Mouse (Mus musculus) MEL (cell line): ENCODE measurements around the gene Haus2. TPM values are rescaled to one million over a fixed set of nuclear protein-coding genes. Genes with fewer than 3 reads are reported as not detected.
A peak's percentile ranks its signal among the peaks of the same experiment; 100 is the strongest.

Experiments
- DNase-seq: peaks from one replicate; pipeline ENCODE4 v3.0.0; 2011; ENCODE audit warnings: low read depth, low spot score
- H3K27ac ChIP-seq: 2 replicates; pipeline ENCODE4 v1.5.1; 2012; ENCODE audit warnings: low read depth, mild to moderate bottlenecking, control low read depth, low read length, moderate library complexity; ENCODE audit not compliant: control insufficient read depth
- H3K27me3 ChIP-seq, 2 experiments: fragments of 150-350 bp in 1 of 2; sonication (generic) in 1 of 2; 2 replicates each; pipeline ENCODE4 v1.6.1; 2012; ENCODE audit warnings: low read length in 2 of 2, mild to moderate bottlenecking in 2 of 2, improper control_type of control experiment in 1 of 2, moderate library complexity in 1 of 2; ENCODE audit not compliant: insufficient read depth in 2 of 2, control insufficient read depth in 1 of 2
- H3K36me3 ChIP-seq, 2 experiments: 2 replicates each; pipeline ENCODE4 v1.6.1; 2012 to 2014; ENCODE audit warnings: low read length in 2 of 2, improper control_type of control experiment in 1 of 2, inconsistent platforms in 1 of 2, mild to moderate bottlenecking in 1 of 2; ENCODE audit not compliant: insufficient read depth in 2 of 2, control insufficient read depth in 1 of 2
- H3K4me1 ChIP-seq, 2 experiments: fragments of 150-350 bp in 1 of 2; sonication (generic) in 1 of 2; 2 replicates each; pipeline ENCODE4 v1.6.1; 2012; ENCODE audit warnings: low read length in 2 of 2, improper control_type of control experiment in 1 of 2, mild to moderate bottlenecking in 1 of 2; ENCODE audit not compliant: insufficient read depth in 2 of 2, control insufficient read depth in 1 of 2
- H3K4me3 ChIP-seq, 2 experiments: fragments of 150-350 bp in 1 of 2; sonication (generic) in 1 of 2; 2 replicates each; pipeline ENCODE4 v1.5.1; 2012; ENCODE audit warnings: low read depth in 2 of 2, low read length in 2 of 2, mild to moderate bottlenecking in 2 of 2, moderate library complexity in 2 of 2, control low read depth in 1 of 2, improper control_type of control experiment in 1 of 2; ENCODE audit not compliant: control insufficient read depth in 1 of 2, insufficient read depth in 1 of 2
- H3K79me2 ChIP-seq: 2 replicates; pipeline ENCODE4 v1.6.1; 2012; ENCODE audit warnings: mild to moderate bottlenecking, low read length, moderate library complexity; ENCODE audit not compliant: control insufficient read depth, poor library complexity, insufficient read depth
- H3K9ac ChIP-seq: 2 replicates; pipeline ENCODE4 v1.6.1; 2012; ENCODE audit warnings: low read depth, mild to moderate bottlenecking, control low read depth, low read length, moderate library complexity; ENCODE audit not compliant: control insufficient read depth, poor library complexity, severe bottlenecking
- H3K9me3 ChIP-seq: fragments of 150-350 bp; sonication (generic); replicated peaks from 2 replicates; pipeline ENCODE4 v1.6.1; 2012; ENCODE audit warnings: mild to moderate bottlenecking, low read length, improper control_type of control experiment, moderate library complexity; ENCODE audit not compliant: insufficient read depth
- BHLHE40 ChIP-seq: IDR thresholded peaks from 2 replicates; pipeline ENCODE4 v1.6.1; 2012; ENCODE audit warnings: low read depth, mild to moderate bottlenecking, inconsistent platforms, low read length, improper control_type of control experiment, borderline replicate concordance
- CHD1 ChIP-seq: IDR thresholded peaks from 2 replicates; pipeline ENCODE4 v1.6.1; 2012; ENCODE audit warnings: low read depth, mild to moderate bottlenecking, inconsistent platforms, low read length, improper control_type of control experiment
- CHD2 ChIP-seq: IDR thresholded peaks from 2 replicates; pipeline ENCODE4 v1.6.1; 2011; ENCODE audit warnings: low read length, improper control_type of control experiment
- E2F4 ChIP-seq: IDR thresholded peaks from 2 replicates; pipeline ENCODE4 v1.6.1; 2011; ENCODE audit warnings: low read depth, low read length, improper control_type of control experiment, borderline replicate concordance
- ELF1 ChIP-seq: IDR thresholded peaks from 2 replicates; pipeline ENCODE4 v1.6.1; 2014; ENCODE audit warnings: low read depth, mild to moderate bottlenecking, inconsistent platforms, low read length, improper control_type of control experiment, moderate library complexity
- EP300 ChIP-seq, 2 experiments: IDR thresholded peaks; 2 replicates each; pipeline ENCODE4 v1.6.1; 2011; ENCODE audit warnings: improper control_type of control experiment in 2 of 2, low read length in 2 of 2, low read depth in 1 of 2, mild to moderate bottlenecking in 1 of 2
- ETS1 ChIP-seq: IDR thresholded peaks from 2 replicates; pipeline ENCODE4 v1.6.1; 2012; ENCODE audit warnings: low read depth, mild to moderate bottlenecking, inconsistent platforms, low read length, improper control_type of control experiment, moderate library complexity
- GABPA ChIP-seq: IDR thresholded peaks from 2 replicates; pipeline ENCODE4 v1.6.1; 2012; ENCODE audit warnings: low read depth, mild to moderate bottlenecking, inconsistent platforms, low read length, improper control_type of control experiment, moderate library complexity
- GATA1 ChIP-seq: IDR thresholded peaks from 2 replicates; pipeline ENCODE4 v1.6.1; 2011; ENCODE audit warnings: low read depth, low read length, improper control_type of control experiment
- HCFC1 ChIP-seq: IDR thresholded peaks from 2 replicates; pipeline ENCODE4 v1.6.1; 2012; ENCODE audit warnings: low read depth, mild to moderate bottlenecking, inconsistent platforms, low read length, improper control_type of control experiment, moderate library complexity
- JUND ChIP-seq: IDR thresholded peaks from 2 replicates; pipeline ENCODE4 v1.6.1; 2011; ENCODE audit warnings: low read depth, mild to moderate bottlenecking, improper control_type of control experiment, low read length
- KAT2A ChIP-seq: conservative IDR thresholded peaks from 2 replicates; pipeline ENCODE4 v1.6.1; 2012; ENCODE audit warnings: low read depth, low read length, improper control_type of control experiment, inconsistent platforms
- MAFK ChIP-seq: IDR thresholded peaks from 2 replicates; pipeline ENCODE4 v1.6.1; 2011; ENCODE audit warnings: low read depth, mild to moderate bottlenecking, low read length, improper control_type of control experiment, borderline replicate concordance
- MAX ChIP-seq: IDR thresholded peaks from 2 replicates; pipeline ENCODE4 v1.6.1; 2011; ENCODE audit warnings: low read length, improper control_type of control experiment
- MAZ ChIP-seq: IDR thresholded peaks from 2 replicates; pipeline ENCODE4 v1.6.1; 2012; ENCODE audit warnings: low read depth, mild to moderate bottlenecking, inconsistent platforms, low read length, improper control_type of control experiment
- MEF2A ChIP-seq: IDR thresholded peaks from 2 replicates; pipeline ENCODE4 v1.6.1; 2014; ENCODE audit warnings: low read depth, mild to moderate bottlenecking, inconsistent platforms, low read length, improper control_type of control experiment; ENCODE audit not compliant: poor library complexity, insufficient replicate concordance, severe bottlenecking; ENCODE audit errors: extremely low read depth
- MXI1 ChIP-seq: IDR thresholded peaks from 2 replicates; pipeline ENCODE4 v1.6.1; 2011; ENCODE audit warnings: mild to moderate bottlenecking, low read depth, low read length, improper control_type of control experiment
- MYB ChIP-seq: IDR thresholded peaks from 2 replicates; pipeline ENCODE4 v1.6.1; 2011; ENCODE audit warnings: mild to moderate bottlenecking, low read depth, low read length, improper control_type of control experiment
- MYC ChIP-seq: IDR thresholded peaks from 2 replicates; pipeline ENCODE4 v1.6.1; 2011; ENCODE audit warnings: low read depth, mild to moderate bottlenecking, low read length, improper control_type of control experiment, moderate library complexity
- NELFE ChIP-seq: IDR thresholded peaks from 2 replicates; pipeline ENCODE4 v1.6.1; 2011; ENCODE audit warnings: low read depth, low read length, improper control_type of control experiment
- NRF1 ChIP-seq: IDR thresholded peaks from 2 replicates; pipeline ENCODE4 v1.6.1; 2014; ENCODE audit warnings: low read depth, mild to moderate bottlenecking, inconsistent platforms, low read length, improper control_type of control experiment, moderate library complexity; ENCODE audit not compliant: poor library complexity, insufficient read depth, severe bottlenecking
- POLR2A ChIP-seq, 2 experiments: IDR thresholded peaks; 2 replicates each; pipeline ENCODE4 v1.6.1; 2011 to 2012; ENCODE audit warnings: low read length in 2 of 2, mild to moderate bottlenecking in 2 of 2, control low read depth in 1 of 2, improper control_type of control experiment in 1 of 2, low read depth in 1 of 2, moderate library complexity in 1 of 2; ENCODE audit not compliant: control insufficient read depth in 1 of 2, insufficient read depth in 1 of 2, poor library complexity in 1 of 2
- POLR2AphosphoS2 ChIP-seq: IDR thresholded peaks from 2 replicates; pipeline ENCODE4 v1.6.1; 2011; ENCODE audit warnings: low read length, improper control_type of control experiment
- POLR2AphosphoS5 ChIP-seq: IDR thresholded peaks from 2 replicates; pipeline ENCODE4 v1.6.1; 2012; ENCODE audit warnings: low read depth, borderline replicate concordance, mild to moderate bottlenecking, inconsistent platforms, low read length, moderate library complexity, mixed read lengths
- RCOR1 ChIP-seq: IDR thresholded peaks from 2 replicates; pipeline ENCODE4 v1.6.1; 2012; ENCODE audit warnings: low read depth, mild to moderate bottlenecking, inconsistent platforms, low read length, improper control_type of control experiment
- SIN3A ChIP-seq: IDR thresholded peaks from 2 replicates; pipeline ENCODE4 v1.6.1; 2012; ENCODE audit warnings: low read length, improper control_type of control experiment, inconsistent platforms
- SMC3 ChIP-seq: IDR thresholded peaks from 2 replicates; pipeline ENCODE4 v1.6.1; 2011; ENCODE audit warnings: low read depth, low read length, improper control_type of control experiment
- TAL1 ChIP-seq: IDR thresholded peaks from 2 replicates; pipeline ENCODE4 v1.6.1; 2012; ENCODE audit warnings: mild to moderate bottlenecking, inconsistent platforms, low read length, moderate library complexity, mixed read lengths
- TCF12 ChIP-seq: IDR thresholded peaks from 2 replicates; pipeline ENCODE4 v1.6.1; 2014; ENCODE audit warnings: low read depth, mild to moderate bottlenecking, inconsistent platforms, low read length, improper control_type of control experiment, moderate library complexity
- UBTF ChIP-seq: IDR thresholded peaks from 2 replicates; pipeline ENCODE4 v1.6.1; 2012; ENCODE audit warnings: low read depth, mild to moderate bottlenecking, inconsistent platforms, low read length, improper control_type of control experiment, moderate library complexity, borderline replicate concordance; ENCODE audit not compliant: insufficient read depth
- USF1 ChIP-seq: IDR thresholded peaks from 2 replicates; pipeline ENCODE4 v1.6.1; 2014; ENCODE audit warnings: low read depth, mild to moderate bottlenecking, inconsistent platforms, low read length, improper control_type of control experiment, moderate library complexity
- USF2 ChIP-seq, 2 experiments: IDR thresholded peaks; 2 replicates each; pipeline ENCODE4 v1.6.1; 2011 to 2012; ENCODE audit warnings: improper control_type of control experiment in 2 of 2, low read length in 2 of 2, borderline replicate concordance in 1 of 2, inconsistent platforms in 1 of 2, low read depth in 1 of 2, mild to moderate bottlenecking in 1 of 2; ENCODE audit not compliant: insufficient read depth in 1 of 2
- ZC3H11A ChIP-seq: IDR thresholded peaks from 2 replicates; pipeline ENCODE4 v1.6.1; 2012; ENCODE audit warnings: low read depth, mild to moderate bottlenecking, inconsistent platforms, low read length, improper control_type of control experiment
- ZKSCAN1 ChIP-seq: IDR thresholded peaks from 2 replicates; pipeline ENCODE4 v1.6.1; 2012; ENCODE audit warnings: low read depth, mild to moderate bottlenecking, inconsistent platforms, low read length, improper control_type of control experiment, moderate library complexity
- ZMIZ1 ChIP-seq: IDR thresholded peaks from 2 replicates; pipeline ENCODE4 v1.6.1; 2012; ENCODE audit warnings: low read depth, mild to moderate bottlenecking, inconsistent platforms, low read length, improper control_type of control experiment, moderate library complexity
- ZNF384 ChIP-seq: IDR thresholded peaks from 2 replicates; pipeline ENCODE4 v1.6.1; 2012; ENCODE audit warnings: low read depth, mild to moderate bottlenecking, inconsistent platforms, low read length, improper control_type of control experiment
- polyA plus RNA-seq, 2 experiments: library from polyadenylated mRNA; stranded (reverse) in 1 of 2; unstranded in 1 of 2; fragments of >175 nt in 1 of 2; fragments of >200 nt in 1 of 2; gene quantifications; 2 replicates each; pipeline versions ENCODE4 v1.2.1 to v1.2.4; 2012; ENCODE audit warnings: low replicate concordance in 2 of 2, low read depth in 1 of 2; ENCODE audit not compliant: insufficient read length in 2 of 2, insufficient read depth in 1 of 2, missing spikeins in 1 of 2
- total RNA-seq: library from RNA; depleted of rRNA; stranded (reverse); fragments of 300-350 nt; gene quantifications from 2 replicates; pipeline ENCODE4 v1.2.3, GENCODE M21; 2012

Haus2 gene
- total and polyA plus RNA-seq, 3 experiments = 14.5 to 16.7 TPM; not detected in 1

GRCm38 (mm10) chr2:120660486-120661078 lies 51.4 kb downstream of the Haus2 start:
- Histone ChIP-seq H3K4me3 (peak overlapping the region in 1 of 2 experiments; percentile 8; a peak in 1 of 4 replicates), H3K27me3 (no peaks in the 10 kb centered on the region), H3K36me3 (peaks cover 0 to 52% of the 10 kb centered on the region in 2 experiments; a peak in 2 of 4 replicates), H3K79me2 (no peaks in the 10 kb centered on the region), H3K27ac (peak overlapping the region; percentile 67), H3K9me3 (no peaks in the 10 kb centered on the region), H3K4me1 (peaks cover 23 to 45% of the 10 kb centered on the region in 2 experiments), H3K9ac (no peak overlapping the region)
- peak; percentile 95 for DNase-seq
- TF ChIP-seq ETS1 = peak; percentile 99
- no peak for TF ChIP-seq POLR2AphosphoS5
- peak; percentile 33; the same call in 1 of the 2 replicates for TF ChIP-seq ELF1
- TF ChIP-seq POLR2AphosphoS2 = peak; percentile 71; the same call in 1 of the 2 replicates
- TF ChIP-seq RCOR1 = peak; percentile 100
- TF ChIP-seq ZC3H11A = no peak
- no peak for TF ChIP-seq CHD1
- no peak for TF ChIP-seq USF1
- TF ChIP-seq MAZ = peak; percentile 77; the same call in 1 of the 2 replicates
- peak; percentile 87 for TF ChIP-seq MYB
- TF ChIP-seq MYC = peak; percentile 92; the same call in 1 of the 2 replicates
- peak; percentile 100 for TF ChIP-seq TCF12
- TF ChIP-seq GATA1 = peak; percentile 100
- TF ChIP-seq CHD2 = peak; percentile 44; the same call in 1 of the 2 replicates
- TF ChIP-seq TAL1 = peak; percentile 99
- TF ChIP-seq EP300 (IDR thresholded peaks at IDR 0.05; ENCODE audit: low read depth in 1 of 2, low read length in 2 of 2) = peak; percentile 99 to 100
- no peak for TF ChIP-seq ZKSCAN1
- TF ChIP-seq UBTF = no peak
- TF ChIP-seq BHLHE40 = peak; percentile 87
- TF ChIP-seq ZNF384 = peak; percentile 92
- no peak; the same call in 1 of the 2 replicates for TF ChIP-seq GABPA
- TF ChIP-seq POLR2A (IDR thresholded peaks at IDR 0.05; ENCODE audit: control insufficient read depth in 1 of 2, insufficient read depth in 1 of 2, low read depth in 1 of 2, low read length in 2 of 2, poor library complexity in 1 of 2) = no peak
- peak; percentile 76 for TF ChIP-seq ZMIZ1
- TF ChIP-seq SMC3 = no peak
- no peak for TF ChIP-seq NELFE
- TF ChIP-seq E2F4 = no peak
- TF ChIP-seq SIN3A = peak; percentile 92
- TF ChIP-seq USF2 (IDR thresholded peaks at IDR 0.05; ENCODE audit: borderline replicate concordance in 1 of 2, insufficient read depth in 1 of 2, low read depth in 1 of 2, low read length in 2 of 2) = no peak
- no peak for TF ChIP-seq NRF1
- peak; percentile 61 for TF ChIP-seq MAX
- TF ChIP-seq KAT2A = no peak
- peak; percentile 95 for TF ChIP-seq MAFK
- peak; percentile 84; the same call in 1 of the 2 replicates for TF ChIP-seq MXI1
- TF ChIP-seq HCFC1 = peak; percentile 56; the same call in 1 of the 2 replicates
- TF ChIP-seq JUND = no peak; the same call in 1 of the 2 replicates
- TF ChIP-seq MEF2A = no peak
